Mouse (Mus musculus) left cerebral cortex, postnatal 25 days (tissue): ENCODE measurements around the gene Gm6164. TPM values are rescaled to one million over a fixed set of nuclear protein-coding genes. Genes with fewer than 3 reads are reported as not detected.
"Not testable (repeated sequence)": the region's sequence is repeated elsewhere in the genome, so short reads cannot be mapped to it uniquely, and the experiment has no call there.

ENCODE experiments used
- DNase-seq, 2 experiments: peaks; one replicate each; pipeline ENCODE4 v3.0.0; 2022; ENCODE audit warnings: low spot score in 2 of 2, mixed read lengths in 1 of 2
- intact Hi-C: fragments of 180-260 bp; cut with DNase I; formaldehyde crosslinking; loops from one replicate; pipeline ENCODE4 v1.15.1; 2025
- total RNA-seq, 2 experiments: library from RNA; stranded (reverse); gene quantifications; 2 replicates each; pipeline ENCODE4 v1.2.3; 2021

Gene Gm6164
- total RNA-seq = not detected

DNA sequence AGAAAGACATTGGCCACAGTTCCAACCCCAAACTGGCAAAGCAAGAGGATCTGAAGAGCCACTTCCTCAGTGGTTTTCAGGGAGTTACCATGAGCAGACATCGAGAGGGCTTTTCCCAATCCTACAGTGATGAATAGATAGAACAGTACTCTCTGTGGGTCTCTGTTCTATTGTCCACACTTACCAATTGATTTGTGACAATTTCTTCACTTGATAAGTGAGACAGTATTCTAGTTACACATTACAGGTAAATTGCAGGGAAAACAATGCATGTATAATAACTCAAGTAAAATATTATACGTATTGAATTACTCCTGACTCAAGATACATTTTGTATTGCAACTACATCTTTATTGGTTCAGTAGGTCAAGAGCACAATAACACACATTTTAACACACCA, at the start of gene Gm6164:
TSS of gene Gm6164 (minus strand) at position 101 of the 400 bp plus-strand sequence.
- intact Hi-C loops, DNase-seq: not testable (repeated sequence)

DNA sequence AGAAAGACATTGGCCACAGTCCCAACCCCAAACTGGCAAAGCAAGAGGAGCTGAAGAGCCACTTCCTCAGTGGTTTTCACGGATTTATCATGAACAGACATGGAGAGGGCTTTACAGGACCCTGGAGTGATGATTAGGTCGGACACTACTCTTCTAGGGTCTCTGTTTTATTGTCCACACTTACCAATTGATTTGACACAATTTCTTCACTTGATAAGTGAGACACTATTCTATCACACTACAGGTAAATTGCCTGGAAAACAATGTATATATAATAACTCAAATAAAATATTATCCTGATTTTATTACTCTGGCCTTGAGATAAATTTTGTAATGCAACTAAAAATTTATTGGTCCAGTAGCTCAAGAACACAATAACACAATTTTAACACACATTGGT, 28.3 kb upstream of the Gm6164 start, which contains the start of gene Gm4498:
TSS of gene Gm4498 (minus strand) at position 101 of the 400 bp plus-strand sequence.
- intact Hi-C loops, DNase-seq: not testable (repeated sequence)

DNA sequence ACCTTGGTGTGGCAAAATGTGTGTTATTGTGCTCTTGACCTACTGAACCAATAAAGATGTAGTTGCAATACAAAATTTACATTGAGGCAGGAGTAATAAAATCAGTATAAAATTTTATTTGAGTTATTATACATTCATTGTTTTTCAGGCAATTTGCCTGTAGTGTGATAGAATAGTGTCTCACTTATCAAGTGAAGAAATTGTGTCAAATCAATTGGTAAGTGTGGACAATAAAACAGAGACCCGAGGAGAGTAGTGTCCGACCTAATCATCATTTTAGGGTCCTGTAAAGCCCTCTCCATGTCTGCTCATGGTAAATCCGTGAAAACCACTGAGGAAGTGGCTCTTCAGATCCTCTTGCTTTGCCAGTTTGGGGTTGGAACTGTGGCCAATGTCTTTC, 12.0 kb downstream of the Gm6164 start, which contains the start of gene Vmn1r95:
TSS of gene Vmn1r95 (plus strand) at position 301 of the 400 bp plus-strand sequence.
- intact Hi-C loops, DNase-seq: not testable (repeated sequence)

DNA sequence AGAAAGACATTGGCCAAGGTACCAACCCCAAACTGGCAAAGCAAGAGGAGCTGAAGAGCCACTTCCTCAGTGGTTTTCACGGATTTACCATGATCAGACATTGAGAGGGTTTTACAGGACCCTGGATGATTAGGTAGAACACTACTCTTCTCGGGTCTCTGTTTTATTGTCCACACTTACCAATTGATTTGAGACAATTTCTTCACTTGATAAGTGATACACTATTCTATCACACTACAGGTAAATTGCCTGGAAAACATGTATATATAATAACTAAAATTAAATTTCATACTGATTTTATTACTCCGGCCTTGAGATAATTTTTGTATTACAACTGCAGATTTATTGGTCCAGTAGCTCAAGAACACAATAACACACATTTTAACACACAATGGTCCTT, 37.1 kb downstream of the Gm6164 start, which contains the start of gene Vmn1r94:
TSS of gene Vmn1r94 (minus strand) at position 101 of the 400 bp plus-strand sequence.
- intact Hi-C loops, DNase-seq: not testable (repeated sequence)

Other genes starting within 250 kb of the Gm6164 start
- gene Ceacam20, start 240.2 kb downstream of the Gm6164 start, total RNA-seq = not detected
- gene Nlrp9b, start 214.1 kb downstream of the Gm6164 start, total RNA-seq = not detected
- gene Vmn1r91, start 105.9 kb downstream of the Gm6164 start, total RNA-seq = not detected
- not detected for gene Gm16442, start 83.0 kb downstream of the Gm6164 start, total RNA-seq
- gene Vmn1r93, start 66.5 kb downstream of the Gm6164 start, total RNA-seq = not detected
- not detected for gene Vmn1r94, start 37.2 kb downstream of the Gm6164 start, total RNA-seq
- gene Vmn1r95, start 11.9 kb downstream of the Gm6164 start, total RNA-seq = not detected
- not detected for gene Gm4498, start 28.2 kb upstream of the Gm6164 start, total RNA-seq
- not detected for gene Gm5890, start 57.2 kb upstream of the Gm6164 start, total RNA-seq
- gene Gm4133, start 128.5 kb upstream of the Gm6164 start, total RNA-seq = not detected
- gene Gm5728, start 169.8 kb upstream of the Gm6164 start, total RNA-seq = not detected
- not detected for gene Vmn1r100, start 212.3 kb upstream of the Gm6164 start, total RNA-seq
- not detected for gene Vmn1r101, start 237.0 kb upstream of the Gm6164 start, total RNA-seq